Mouse (Mus musculus) lung, adult 2 months (tissue): Measurements from ENCODE around the gene Mcm3. TPM values are rescaled to one million over a fixed set of nuclear protein-coding genes. Genes with fewer than 3 reads are reported as not detected.

Source experiments
- DNase-seq: peaks from one replicate; pipeline ENCODE4 v3.0.0; 2022
- H3K4me1 ChIP-seq: fragments of 200-500 bp; 2 replicates; pipeline ENCODE4 v1.6.1; 2011; ENCODE audit warnings: low read length; ENCODE audit not compliant: control insufficient read depth, insufficient read depth
- H3K4me3 ChIP-seq: fragments of 200-500 bp; replicated peaks from 2 replicates; pipeline ENCODE3; 2011; ENCODE audit warnings: low read depth, mild to moderate bottlenecking, control low read depth, low read length; ENCODE audit errors: extremely low read depth
- CTCF ChIP-seq: fragments of 200-500 bp; IDR thresholded peaks from 2 replicates; pipeline ENCODE4 v1.5.1; 2011; ENCODE audit warnings: mild to moderate bottlenecking, low read length, control low read depth; ENCODE audit not compliant: insufficient read depth
- POLR2A ChIP-seq: fragments of 200-500 bp; IDR thresholded peaks from 2 replicates; pipeline ENCODE4 v1.6.1; 2011; ENCODE audit warnings: low read depth, mild to moderate bottlenecking, control low read depth, low read length, borderline replicate concordance; ENCODE audit errors: extremely low read depth
- WGBS: fragments of 180-500 bp; shearing (Covaris S2); methylation state at CpG from one replicate; pipeline ENCODE4 v1.1.7; 2018; 5-methylcytosine and 5-hydroxymethylcytosine counted together
- polyA plus RNA-seq: library from polyadenylated mRNA; depleted of rRNA; stranded (reverse); fragments of >200 nt; gene quantifications from 2 replicates; pipeline ENCODE4 v1.2.3, GENCODE M21; 2012

The Mcm3 gene
- polyA plus RNA-seq, 1 experiment, result 15.7 TPM

DNA sequence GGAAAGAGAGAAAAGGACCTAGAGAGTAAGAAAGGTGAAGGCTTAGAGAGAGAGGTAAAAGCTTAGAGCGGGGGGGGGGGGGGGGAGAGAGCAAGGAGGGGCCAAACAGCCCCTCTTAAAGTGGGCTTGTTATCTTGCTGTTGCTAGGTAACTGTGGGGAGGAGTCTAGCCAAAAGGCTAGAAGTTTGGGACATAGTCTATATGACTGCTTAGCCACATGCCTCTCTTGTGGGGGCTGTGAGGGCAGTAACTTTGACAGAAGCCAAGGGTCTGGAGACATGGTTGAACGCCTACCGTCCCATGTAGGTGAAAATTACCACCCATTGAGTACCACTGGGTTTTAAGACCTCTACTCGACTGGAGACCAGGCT lies 13.0 kb upstream of the Mcm3 start:
- no peak for DNase-seq
- H3K4me3 ChIP-seq, result no peak overlapping the region
- TF ChIP-seq CTCF (no peak), POLR2A (no peak)
- WGBS, result 71% methylated on average over 4 of the region's 4 CpGs
- no peaks in the 10 kb centered on the region for H3K4me1 ChIP-seq

DNA sequence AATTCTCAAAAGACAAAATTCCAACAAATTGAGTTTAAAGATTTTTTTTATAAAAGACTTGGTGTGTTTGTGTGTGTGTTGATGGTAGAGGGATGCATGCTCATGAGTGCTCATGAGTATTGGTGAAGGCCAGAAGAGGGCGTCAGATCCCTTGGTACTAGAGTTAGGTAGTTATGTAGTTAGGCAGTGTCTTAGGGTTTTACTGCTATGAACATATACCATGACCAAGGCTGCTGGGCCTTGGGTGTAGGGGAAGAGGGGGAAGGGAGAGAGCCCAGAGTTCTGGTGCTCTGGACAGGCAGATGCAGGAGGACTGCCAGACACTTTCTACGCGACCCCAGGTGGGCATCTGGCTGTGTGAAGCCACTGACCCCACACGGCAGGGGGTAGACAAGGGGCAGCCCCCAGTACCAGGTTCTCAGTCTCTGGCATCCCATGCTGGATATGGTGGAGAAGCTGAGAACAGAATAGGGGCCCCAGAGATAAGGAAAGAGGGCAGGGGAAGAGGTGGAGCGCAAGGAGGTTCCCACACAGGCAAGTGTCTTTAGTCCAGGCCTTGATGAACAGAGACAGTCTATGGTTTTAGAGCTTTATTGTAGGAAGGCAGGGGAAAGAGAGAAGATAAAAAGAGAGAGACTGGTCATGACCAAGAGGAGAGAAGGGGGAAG lies 12.5 kb upstream of the Mcm3 start:
- TF ChIP-seq POLR2A (no peak), CTCF (no peak)
- no peak for DNase-seq
- Histone ChIP-seq H3K4me3 (no peak overlapping the region), H3K4me1 (no peaks in the 10 kb centered on the region)
- WGBS, result 74% methylated on average over 5 of the region's 5 CpGs

DNA sequence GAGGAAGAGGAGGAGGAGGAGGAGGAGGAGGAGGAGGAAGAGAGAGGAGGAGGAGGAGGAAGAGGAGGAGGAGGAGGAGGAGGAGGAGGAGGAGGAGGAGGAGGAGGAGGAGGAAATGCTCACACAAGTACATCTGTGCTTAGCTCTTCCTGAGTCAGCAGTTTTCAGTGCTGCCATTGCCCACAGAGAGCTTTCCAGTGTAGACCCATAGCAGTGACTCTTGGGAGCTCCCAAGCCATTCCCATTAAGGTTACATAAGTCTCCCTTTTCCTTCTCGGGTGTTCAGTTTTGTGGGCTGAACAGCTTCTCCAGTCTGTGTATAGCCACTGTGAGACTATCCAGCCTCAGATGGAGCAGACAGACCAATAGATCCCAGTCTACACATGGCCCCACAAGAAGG lies 10.4 kb upstream of the Mcm3 start:
- WGBS, result 83% methylated on average over 1 of the region's 1 CpGs
- H3K4me1 ChIP-seq, result no peaks in the 10 kb centered on the region
- no peak for DNase-seq
- H3K4me3 ChIP-seq, result no peak overlapping the region
- TF ChIP-seq CTCF (no peak), POLR2A (no peak)

DNA sequence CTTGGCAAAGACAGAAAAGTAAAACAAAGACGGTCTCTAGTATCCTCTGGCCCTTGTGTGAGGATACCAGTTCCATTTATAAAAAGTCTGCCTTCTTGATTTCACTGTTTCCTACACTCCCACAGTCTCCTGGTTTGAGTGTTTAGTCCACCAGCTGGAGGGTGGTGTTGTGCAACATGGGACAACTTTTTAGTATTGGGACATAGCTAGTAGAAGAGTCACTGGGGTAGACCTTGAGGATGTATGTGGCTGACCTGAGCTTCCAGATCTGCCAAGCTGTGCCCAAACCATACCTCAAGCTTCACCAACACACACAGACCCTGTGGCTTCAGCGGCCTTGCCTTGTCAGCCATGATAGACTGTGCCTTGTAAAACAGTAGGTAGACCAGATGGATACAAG lies 7.9 kb upstream of the Mcm3 start:
- 76% methylated on average over 2 of the region's 2 CpGs for WGBS
- H3K4me3 ChIP-seq, result no peak overlapping the region
- no peaks in the 10 kb centered on the region for H3K4me1 ChIP-seq
- no peak for TF ChIP-seq CTCF
- no peak for TF ChIP-seq POLR2A
- no peak for DNase-seq

- no peak overlapping the region for H3K4me3 ChIP-seq
- H3K4me1 ChIP-seq, result no peaks in the 10 kb centered on the region
- no peak for DNase-seq
- TF ChIP-seq CTCF, result no peak
- no peak for TF ChIP-seq POLR2A
These were observed 4.9 kb upstream of the Mcm3 start for GRCm38 (mm10) chr1:20825036-20825435.

DNA sequence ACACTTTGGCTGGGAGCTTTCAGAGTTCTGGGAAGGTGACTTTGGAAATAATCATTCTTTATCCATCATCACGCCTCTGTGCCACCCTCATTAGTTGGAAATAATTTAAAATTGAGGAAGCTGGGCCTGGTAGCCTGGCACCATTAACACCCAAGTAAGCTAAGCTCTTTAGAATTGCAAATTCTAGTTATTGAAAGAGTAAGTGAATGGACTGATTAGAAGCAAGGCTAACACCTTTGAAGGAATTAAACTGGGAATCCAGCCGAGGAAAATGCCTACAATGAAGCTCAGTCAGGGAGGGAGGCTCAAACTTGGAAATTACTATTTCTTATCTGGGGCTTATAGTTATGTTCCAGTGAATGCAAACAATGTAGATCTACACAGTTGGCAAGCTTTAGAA lies 3.8 kb upstream of the Mcm3 start:
- Histone ChIP-seq H3K4me3 (no peak overlapping the region), H3K4me1 (no peaks in the 10 kb centered on the region)
- no peak for DNase-seq
- WGBS, result 80% methylated on average over 2 of the region's 2 CpGs
- TF ChIP-seq POLR2A (no peak), CTCF (no peak)

DNA sequence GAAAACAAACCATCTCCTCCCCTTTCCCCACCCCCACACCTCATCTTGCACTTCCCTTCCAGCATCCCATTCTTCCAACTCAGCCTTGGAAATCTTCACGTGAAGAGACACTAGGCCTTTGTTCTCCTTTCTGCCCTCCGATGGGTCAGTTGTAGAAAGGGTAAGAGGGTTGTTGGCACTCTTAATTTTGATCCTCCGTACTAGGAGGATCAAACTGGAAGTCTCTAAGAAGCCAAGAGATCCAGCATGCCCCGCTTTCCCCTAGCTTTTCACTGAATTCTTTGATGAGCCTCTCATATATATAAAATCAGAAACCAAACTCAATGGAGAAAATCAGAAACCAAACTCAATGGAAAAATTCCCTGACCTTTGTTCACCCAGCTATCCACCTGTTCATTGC lies 3.4 kb upstream of the Mcm3 start:
- H3K4me1 ChIP-seq, result no peaks in the 10 kb centered on the region
- no peak for DNase-seq
- TF ChIP-seq POLR2A (no peak), CTCF (no peak)
- no peak overlapping the region for H3K4me3 ChIP-seq
- 66% methylated on average over 4 of the region's 4 CpGs for WGBS

- no peak overlapping the region for H3K4me3 ChIP-seq
- TF ChIP-seq POLR2A (no peak), CTCF (no peak)
- no peak for DNase-seq
- no peaks in the 10 kb centered on the region for H3K4me1 ChIP-seq
- 76% methylated on average over 4 of the region's 4 CpGs for WGBS
These were observed 847 bp upstream of the Mcm3 start for GRCm38 (mm10) chr1:20820959-20821358.

GRCm38 (mm10) chr1:20817596-20817995 lies 2.5 kb downstream of the Mcm3 start:
- 69% methylated on average over 12 of the region's 12 CpGs for WGBS
- TF ChIP-seq POLR2A (no peak), CTCF (no peak)
- DNase-seq, result no peak
- no peaks in the 10 kb centered on the region for H3K4me1 ChIP-seq
- no peak overlapping the region for H3K4me3 ChIP-seq

GRCm38 (mm10) chr1:20817172-20817571 lies 2.9 kb downstream of the Mcm3 start:
- TF ChIP-seq POLR2A (no peak), CTCF (no peak)
- H3K4me3 ChIP-seq, result no peak overlapping the region
- WGBS, result 52% methylated on average over 9 of the region's 9 CpGs
- no peak for DNase-seq
- no peaks in the 10 kb centered on the region for H3K4me1 ChIP-seq

DNA sequence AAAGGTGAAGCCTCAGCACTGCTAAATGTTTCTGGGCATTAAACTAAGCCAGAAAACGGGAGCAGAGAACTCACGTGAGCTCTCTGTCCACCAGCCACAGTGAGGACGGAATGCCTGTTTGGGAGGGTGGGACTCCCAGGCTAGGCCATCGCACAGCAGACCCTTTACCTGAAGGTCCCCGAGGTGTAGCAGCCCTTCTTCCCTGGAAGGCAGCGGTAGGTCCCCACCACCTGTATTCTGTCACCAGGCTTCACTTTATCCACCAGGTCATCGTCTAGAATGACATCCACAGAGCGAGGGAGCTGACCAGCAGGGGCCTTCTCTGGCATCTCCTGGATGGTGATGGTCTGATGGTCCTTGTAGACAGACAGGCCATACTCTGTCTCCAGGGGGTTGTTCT lies 5.6 kb downstream of the Mcm3 start:
- Histone ChIP-seq H3K4me3 (no peak overlapping the region), H3K4me1 (no peaks in the 10 kb centered on the region)
- TF ChIP-seq CTCF (no peak), POLR2A (no peak)
- no peak for DNase-seq
- WGBS, result 89% methylated on average over 8 of the region's 8 CpGs
